Mouse (Mus musculus): ENCODE measurements around the gene Lgals4. TPM values are rescaled to one million over a fixed set of nuclear protein-coding genes. Genes with fewer than 3 reads are reported as not detected.
"Not testable (repeated sequence)": the region's sequence is repeated elsewhere in the genome, so short reads cannot be mapped to it uniquely, and the experiment has no call there.

Lgals4 gene
- polyA plus RNA-seq, 1 experiment from 2014 or later: 3.3 TPM

DNA sequence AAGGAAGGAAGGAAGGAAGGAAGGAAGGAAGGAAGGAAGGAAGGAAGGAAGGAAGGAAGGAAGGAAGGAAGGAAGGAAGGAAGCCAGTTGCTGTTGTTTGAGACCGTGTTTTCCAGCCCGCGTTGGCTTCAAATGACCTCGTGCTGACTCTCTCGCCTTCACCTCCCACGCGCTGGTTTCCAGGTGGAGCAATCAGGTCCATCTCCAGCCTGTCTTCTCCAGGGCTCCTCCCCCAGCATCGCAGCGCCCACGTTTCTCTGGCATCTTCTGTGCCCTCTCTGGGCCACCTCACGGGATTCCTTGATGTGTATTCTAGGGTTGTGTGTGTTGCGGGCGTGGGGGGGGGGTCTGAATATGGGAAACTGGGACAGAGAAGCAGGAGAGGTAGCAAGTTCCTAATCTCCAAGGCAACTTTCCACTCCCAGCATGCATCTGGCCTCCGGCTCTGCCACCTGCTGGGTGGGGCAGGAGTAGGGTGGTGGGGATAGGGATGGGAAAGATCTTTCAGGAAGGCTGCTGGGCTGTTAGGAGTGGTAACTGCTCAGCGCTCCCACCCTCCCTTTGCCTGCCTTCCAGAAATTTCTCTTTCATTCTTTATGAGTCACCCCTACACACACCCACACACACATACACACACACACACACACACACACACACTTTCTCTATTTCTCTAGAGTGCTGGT lies 29.3 kb downstream of the Lgals4 start:
- no peak for ATAC-seq
- 77% methylated on average over 15 of the region's 15 CpGs for WGBS
- Histone ChIP-seq H3K4me2 (no peak overlapping the region), H3K4me3 (no peak overlapping the region), H3K36me3 (ENCODE audit: poor library complexity, severe bottlenecking) (no peaks in the 10 kb centered on the region), H3K27ac (no peak overlapping the region), H3K4me1 (peaks cover 17% of the 10 kb centered on the region), H3K9ac (no peak overlapping the region), H3K9me3 (replicated peaks) (peaks cover 5% of the 10 kb centered on the region; the same call in 1 of the 2 replicates), H3K27me3 (no peaks in the 10 kb centered on the region)

DNA sequence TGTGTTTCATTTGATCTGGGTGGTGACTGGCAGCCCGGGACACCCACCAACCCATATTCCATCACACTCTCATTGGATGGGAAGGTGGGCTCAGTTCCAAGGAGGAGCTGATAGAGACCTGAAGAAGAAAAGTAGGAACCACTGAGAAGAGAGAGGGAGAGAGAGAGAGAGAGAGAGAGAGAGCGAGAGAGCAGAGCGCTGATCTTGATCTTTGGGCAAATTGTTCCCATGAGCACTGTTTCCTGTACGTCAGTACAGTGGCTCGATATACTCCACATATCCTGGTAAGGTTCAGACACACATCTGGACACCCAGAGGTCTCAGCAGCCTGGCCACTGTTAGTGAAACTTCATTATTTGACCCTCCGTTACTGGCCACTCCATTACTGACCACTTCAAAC lies 29.9 kb downstream of the Lgals4 start, which contains the start of gene Lgals7:
Lgals7 (plus strand) TSS at position 314 of the 400 bp plus-strand sequence.
- H3K4me2 ChIP-seq: peak within 1 kb of the TSS; percentile 33; the same call in 1 of the 2 replicates

DNA sequence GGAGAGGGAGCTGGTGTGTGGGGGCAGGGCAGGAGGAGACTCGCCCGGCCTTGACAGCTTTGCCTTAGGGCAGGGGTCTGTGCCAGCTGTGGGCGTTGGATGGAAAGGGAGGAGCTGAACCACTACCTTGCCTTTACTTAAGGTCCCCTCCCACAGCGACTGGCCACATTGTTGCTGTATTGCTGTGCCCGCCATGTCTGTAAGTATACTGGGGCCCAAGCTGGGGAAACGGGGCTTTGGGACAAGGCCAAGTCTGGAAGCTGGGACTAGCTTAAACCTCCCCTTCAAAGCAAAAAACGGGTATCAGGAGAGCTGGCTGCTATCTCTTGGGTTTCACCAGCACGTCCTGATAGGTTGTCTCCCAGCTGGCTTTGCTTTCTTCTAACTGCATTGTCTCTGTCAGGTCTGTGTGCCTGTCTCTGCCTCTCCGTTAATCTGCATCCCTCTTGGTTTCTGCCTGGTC lies 30.7 kb downstream of the Lgals4 start:
- no peak for ATAC-seq
- Histone ChIP-seq H3K36me3 (ENCODE audit: poor library complexity, severe bottlenecking) (no peaks in the 10 kb centered on the region), H3K9ac (peak overlapping the region; percentile 30; the same call in 1 of the 2 replicates), H3K4me2 (peak overlapping the region; percentile 33; the same call in 1 of the 2 replicates), H3K9me3 (replicated peaks) (peaks cover 5% of the 10 kb centered on the region; the same call in 1 of the 2 replicates), H3K27me3 (no peaks in the 10 kb centered on the region), H3K27ac (no peak overlapping the region), H3K4me3 (no peak overlapping the region; the same call in 1 of the 2 replicates), H3K4me1 (peaks cover 17% of the 10 kb centered on the region)
- 43% methylated on average over 9 of the region's 9 CpGs for WGBS

More for the DNA sequence above, 29.9 kb downstream of the Lgals4 start, which contains the start of gene Lgals7:
- Histone ChIP-seq H3K4me3 (no peak within 1 kb of the TSS; the same call in 1 of the 2 replicates), H3K27ac (no peak within 1 kb of the TSS), H3K36me3 (ENCODE audit: poor library complexity, severe bottlenecking) (no peaks in the 10 kb centered on the region), H3K27me3 (no peaks in the 10 kb centered on the region), H3K9ac (peak within 1 kb of the TSS; percentile 30; the same call in 1 of the 2 replicates), H3K4me1 (peaks cover 17% of the 10 kb centered on the region), H3K9me3 (replicated peaks) (peaks cover 5% of the 10 kb centered on the region; the same call in 1 of the 2 replicates)
- ATAC-seq: no peak
- 83% methylated on average over 6 of the region's 6 CpGs for WGBS

DNA sequence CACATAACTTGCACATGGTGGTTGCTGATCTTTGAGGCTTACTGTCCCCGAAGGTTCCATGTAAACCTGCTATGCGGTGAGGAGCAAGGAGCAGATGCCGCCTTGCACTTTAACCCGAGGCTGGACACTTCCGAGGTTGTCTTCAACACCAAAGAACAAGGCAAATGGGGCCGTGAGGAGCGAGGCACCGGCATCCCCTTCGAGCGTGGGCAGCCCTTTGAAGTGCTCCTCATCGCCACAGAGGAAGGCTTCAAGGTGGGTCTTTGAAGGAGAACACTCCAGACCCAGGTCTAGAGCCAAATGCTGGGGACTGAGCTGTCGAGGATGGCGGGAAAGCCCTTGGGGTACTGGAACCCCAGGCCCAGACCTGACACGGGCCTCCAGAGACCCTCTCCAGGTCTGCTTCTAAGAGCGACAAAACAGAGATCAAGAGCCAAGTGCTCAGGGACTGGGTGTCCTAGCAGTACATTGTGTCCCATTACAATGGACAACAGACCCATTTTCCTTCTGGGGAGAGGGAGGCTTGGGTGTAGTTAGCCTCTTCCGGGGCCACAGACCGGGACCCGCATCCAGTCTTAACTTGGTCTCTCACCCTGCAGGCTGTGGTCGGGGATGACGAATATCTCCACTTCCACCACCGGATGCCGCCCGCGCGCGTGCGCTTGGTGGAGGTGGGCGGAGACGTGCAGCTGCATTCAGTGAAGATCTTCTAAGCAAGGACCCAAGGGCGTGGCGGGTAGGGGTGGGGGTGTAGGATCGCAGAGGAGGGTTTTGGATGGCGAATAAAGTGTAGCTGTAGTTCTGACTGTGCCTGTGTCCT lies 32.0 kb downstream of the Lgals4 start:
- peak overlapping the region; percentile 25 for H3K4me3 ChIP-seq
- H3K4me1 ChIP-seq: peaks cover 17% of the 10 kb centered on the region
- 48% methylated on average over 33 of the region's 33 CpGs for WGBS
- H3K4me2 ChIP-seq: peak overlapping the region; percentile 56
- peaks cover 4% of the 10 kb centered on the region; the same call in 1 of the 2 replicates for H3K9me3 ChIP-seq (replicated peaks)
- peak overlapping the region; percentile 24; the same call in 1 of the 2 replicates for H3K9ac ChIP-seq
- peak; percentile 53; the same call in 1 of the 2 replicates for ATAC-seq
- no peak overlapping the region for H3K27ac ChIP-seq
- no peaks in the 10 kb centered on the region for H3K36me3 ChIP-seq (ENCODE audit: poor library complexity, severe bottlenecking)
- no peaks in the 10 kb centered on the region for H3K27me3 ChIP-seq

DNA sequence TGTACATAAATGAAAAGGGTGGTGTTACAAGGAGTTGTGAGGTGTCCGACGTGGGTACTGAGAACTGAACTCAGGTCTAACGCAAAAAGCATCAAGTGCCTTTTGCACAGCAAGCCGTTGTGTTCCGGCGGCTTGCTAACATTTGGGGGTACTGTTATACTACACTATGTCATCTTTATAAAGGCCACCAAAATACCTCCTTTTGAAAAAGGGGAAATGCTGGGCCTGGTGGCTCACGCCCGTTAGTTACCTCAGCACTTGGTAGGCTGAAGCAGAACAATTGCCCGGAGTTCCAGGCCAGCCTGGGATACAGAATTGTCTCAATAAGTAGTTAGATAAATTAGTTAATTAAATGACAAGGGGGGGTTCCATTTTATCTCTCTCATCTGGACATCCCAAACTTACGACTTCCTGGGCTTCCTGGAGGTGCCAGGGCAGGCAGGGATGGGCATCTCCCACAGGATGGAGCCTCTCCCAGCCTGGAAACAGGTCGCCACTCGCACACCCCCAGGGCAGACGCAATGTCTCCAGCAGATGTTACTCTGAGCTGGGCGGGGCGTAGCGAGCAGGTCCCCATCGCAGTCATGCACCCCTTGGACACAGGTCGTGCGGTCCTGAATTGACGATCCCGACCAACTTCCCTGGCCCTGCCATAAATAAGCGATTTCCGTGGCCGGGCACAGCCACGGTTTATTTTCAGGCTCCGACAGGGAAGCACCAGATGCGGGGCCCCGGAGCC lies 33.3 kb downstream of the Lgals4 start:
- Histone ChIP-seq H3K4me3 (no peak overlapping the region), H3K36me3 (ENCODE audit: poor library complexity, severe bottlenecking) (no peaks in the 10 kb centered on the region), H3K4me1 (peaks cover 17% of the 10 kb centered on the region), H3K9me3 (replicated peaks) (no peaks in the 10 kb centered on the region), H3K27me3 (no peaks in the 10 kb centered on the region), H3K4me2 (no peak overlapping the region), H3K27ac (no peak overlapping the region), H3K9ac (no peak overlapping the region)
- ATAC-seq: no peak
- WGBS: 90% methylated on average over 28 of the region's 28 CpGs

DNA sequence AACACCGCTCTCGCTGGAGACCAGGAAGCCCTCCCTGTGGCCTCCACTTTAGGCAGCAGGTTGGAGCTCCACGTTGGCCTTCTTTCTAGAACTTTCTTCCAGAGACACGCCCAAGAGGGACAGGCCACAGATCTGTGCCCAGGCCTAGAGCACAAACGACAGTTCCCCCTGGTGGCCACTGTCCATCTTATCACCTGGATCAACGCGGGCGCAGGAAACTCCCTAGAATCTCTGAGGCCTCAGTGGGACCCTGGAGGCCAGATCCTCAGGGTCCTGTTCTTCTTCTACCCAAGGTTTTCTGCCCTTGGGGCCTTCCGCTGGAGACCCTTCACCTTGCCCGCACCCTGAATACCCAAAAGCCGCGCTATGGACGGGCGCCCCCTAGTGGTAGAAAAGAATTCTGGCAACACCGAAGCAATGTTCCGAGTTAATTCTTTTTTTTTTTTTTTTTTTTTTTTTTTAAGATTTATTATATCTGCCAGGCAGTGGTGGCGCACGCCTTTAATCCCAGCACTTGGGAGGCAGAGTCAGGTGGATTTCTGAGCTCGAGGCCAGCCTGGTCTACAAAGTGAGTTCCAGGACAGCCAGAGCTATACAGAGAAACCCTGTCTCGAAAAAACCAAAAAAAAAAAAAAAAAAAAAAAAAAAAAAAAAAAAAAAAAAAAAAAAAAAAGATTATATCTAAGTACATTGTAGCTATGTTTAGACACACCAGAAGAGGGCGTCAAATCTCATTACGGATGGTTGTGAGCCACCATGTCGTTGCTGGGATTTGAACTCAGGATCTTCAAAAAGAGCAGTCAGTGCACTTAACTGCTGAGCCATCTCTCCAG lies 34.1 kb downstream of the Lgals4 start:
- WGBS: 29% methylated on average over 23 of the region's 23 CpGs

DNA sequence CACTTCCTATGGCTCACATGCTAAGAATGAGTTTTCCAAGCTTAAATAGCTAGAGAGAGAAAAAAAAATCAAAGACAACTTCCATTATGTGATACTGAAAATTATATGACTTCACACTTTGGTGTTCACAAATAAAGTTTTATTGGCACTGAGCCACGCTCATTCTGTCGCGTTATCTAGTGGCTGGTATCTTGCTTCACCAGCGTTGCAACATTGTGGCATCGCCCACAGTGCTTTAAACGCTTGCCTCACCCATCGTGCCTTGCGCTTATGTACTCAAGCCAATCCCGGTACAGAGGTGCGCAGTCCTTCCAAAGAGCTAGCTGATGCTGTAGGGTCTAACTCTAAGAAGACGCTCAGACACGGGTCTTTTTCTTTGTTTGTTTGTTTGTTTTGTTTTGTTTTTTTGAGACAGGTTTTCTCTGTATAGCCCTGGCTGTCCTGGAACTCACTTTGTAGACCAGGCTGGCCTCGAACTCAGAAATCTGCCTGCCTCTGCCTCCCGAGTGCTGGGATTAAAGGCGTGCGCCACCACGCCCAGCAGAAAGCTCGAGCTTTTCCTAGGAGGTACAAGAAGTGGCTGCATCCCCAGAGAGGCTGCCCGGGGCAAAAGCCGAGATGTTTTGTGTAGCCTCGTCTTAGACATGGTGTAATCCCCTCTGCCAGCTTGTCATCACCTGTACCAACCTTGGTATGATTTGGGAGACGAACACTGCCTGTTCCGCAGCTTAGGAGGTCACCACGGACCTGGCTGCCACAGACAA lies 37.4 kb downstream of the Lgals4 start:
- 92% methylated on average over 24 of the region's 24 CpGs for WGBS
- no peaks in the 10 kb centered on the region for H3K27me3 ChIP-seq
- ATAC-seq: no peak
- H3K4me2 ChIP-seq: no peak overlapping the region
- no peak overlapping the region for H3K4me3 ChIP-seq
- H3K27ac ChIP-seq: no peak overlapping the region
- H3K9ac ChIP-seq: no peak overlapping the region
- no peaks in the 10 kb centered on the region for H3K9me3 ChIP-seq (replicated peaks)
- H3K36me3 ChIP-seq (ENCODE audit: poor library complexity, severe bottlenecking): no peaks in the 10 kb centered on the region
- H3K4me1 ChIP-seq: 0 out of 2 replicates have a peak, but pooled peaks cover under 1% of the 10 kb centered on the region

More for the DNA sequence above, 34.1 kb downstream of the Lgals4 start:
- Histone ChIP-seq H3K4me2 (0 out of 2 replicates have a peak overlapping the region, but pooled peaks have one; percentile 28), H3K4me1 (peaks cover 17% of the 10 kb centered on the region)
- not testable (repeated sequence) for H3K4me3 ChIP-seq; H3K9me3 ChIP-seq (replicated peaks); H3K9ac ChIP-seq; H3K27me3 ChIP-seq; ATAC-seq; H3K36me3 ChIP-seq (ENCODE audit: poor library complexity, severe bottlenecking); H3K27ac ChIP-seq

DNA sequence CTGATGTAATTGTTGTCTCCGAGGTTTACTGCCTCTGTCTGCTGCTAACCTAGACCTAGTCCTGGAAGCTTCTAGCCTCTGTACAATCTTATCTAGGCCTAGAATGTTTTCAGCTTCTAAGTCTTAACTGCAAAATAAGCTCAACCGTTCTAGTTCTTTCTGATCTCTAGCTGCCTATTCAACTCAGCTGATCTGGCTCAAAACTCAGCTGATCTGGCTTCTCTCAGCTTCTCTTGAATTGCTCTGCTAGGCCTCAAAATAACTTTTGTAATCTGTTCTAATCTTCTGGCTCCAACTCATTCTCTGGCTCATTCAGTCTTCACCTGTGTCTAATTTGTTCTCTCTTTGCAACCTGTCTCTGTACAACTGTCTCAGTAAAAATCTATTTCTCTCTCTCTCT lies 40.9 kb downstream of the Lgals4 start:
- ATAC-seq: no peak
- Histone ChIP-seq H3K36me3 (ENCODE audit: poor library complexity, severe bottlenecking) (no peaks in the 10 kb centered on the region), H3K27me3 (no peaks in the 10 kb centered on the region), H3K9ac (no peak overlapping the region), H3K4me2 (no peak overlapping the region), H3K9me3 (replicated peaks) (no peaks in the 10 kb centered on the region), H3K4me3 (no peak overlapping the region), H3K4me1 (no peaks in the 10 kb centered on the region), H3K27ac (no peak overlapping the region)
- 86% methylated on average over 2 of the region's 2 CpGs for WGBS

DNA sequence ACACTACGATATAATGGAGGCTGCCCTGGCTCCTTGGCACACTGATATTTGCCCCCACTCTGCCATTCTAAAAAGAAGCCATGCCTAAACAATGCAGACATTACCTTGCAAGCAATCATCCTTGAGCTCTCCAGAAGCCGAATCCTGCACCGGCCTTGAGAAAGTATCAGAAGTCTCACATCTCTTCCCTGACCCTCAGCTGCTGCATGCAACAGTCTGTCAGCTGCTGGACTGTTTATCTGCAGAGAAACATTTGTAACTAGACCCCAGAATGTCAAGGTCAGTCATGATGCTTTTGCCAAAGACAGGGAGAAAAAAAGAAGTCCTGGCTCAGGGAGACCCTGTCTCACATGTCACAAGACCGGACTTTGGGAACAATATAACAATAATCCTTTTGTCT lies 42.4 kb downstream of the Lgals4 start:
- Histone ChIP-seq H3K4me3 (no peak overlapping the region), H3K4me2 (no peak overlapping the region), H3K9me3 (replicated peaks) (no peaks in the 10 kb centered on the region), H3K27ac (no peak overlapping the region), H3K27me3 (no peaks in the 10 kb centered on the region), H3K36me3 (ENCODE audit: poor library complexity, severe bottlenecking) (no peaks in the 10 kb centered on the region), H3K4me1 (0 out of 2 replicates have a peak, but pooled peaks cover under 1% of the 10 kb centered on the region), H3K9ac (no peak overlapping the region)
- 83% methylated on average over 4 of the region's 4 CpGs for WGBS
- ATAC-seq: no peak

DNA sequence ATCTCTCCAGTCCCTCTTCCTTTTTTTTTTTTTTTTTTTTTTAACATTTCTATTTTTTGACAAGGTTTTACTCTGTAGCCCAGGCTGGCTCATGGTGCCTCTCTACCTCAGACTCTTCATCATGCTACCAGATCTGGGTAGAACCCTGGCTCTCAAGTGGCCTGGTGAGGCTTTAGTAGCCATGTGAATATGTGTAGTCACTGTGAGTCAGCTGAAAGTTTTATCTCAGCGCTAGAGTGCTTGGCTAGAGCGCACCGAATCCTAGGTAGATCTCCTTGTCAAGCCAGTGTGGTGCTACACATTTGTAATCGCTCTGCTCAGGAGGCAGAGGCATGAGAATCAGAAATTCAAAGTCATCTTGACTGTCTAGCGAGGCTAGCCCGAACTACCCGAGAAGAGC lies 43.5 kb downstream of the Lgals4 start:
- WGBS: 92% methylated on average over 7 of the region's 7 CpGs
- ATAC-seq: no peak
- H3K27ac ChIP-seq: no peak overlapping the region
- 0 out of 2 replicates have a peak, but pooled peaks cover 5% of the 10 kb centered on the region for H3K4me1 ChIP-seq
- H3K27me3 ChIP-seq: no peaks in the 10 kb centered on the region
- H3K9me3 ChIP-seq (replicated peaks): no peaks in the 10 kb centered on the region
- H3K4me2 ChIP-seq: no peak overlapping the region
- H3K36me3 ChIP-seq (ENCODE audit: poor library complexity, severe bottlenecking): no peaks in the 10 kb centered on the region
- no peak overlapping the region for H3K4me3 ChIP-seq
- H3K9ac ChIP-seq: no peak overlapping the region
